Mouse (Mus musculus) testis, adult 2 months (tissue): ENCODE results near the gene Ugt1a6b.

Experiments
- CTCF ChIP-seq: fragments of 200-500 bp; IDR thresholded peaks from 2 replicates; pipeline ENCODE4 v1.5.1; 2012; ENCODE audit warnings: low read depth, mild to moderate bottlenecking, inconsistent platforms, low read length, moderate library complexity; ENCODE audit not compliant: control insufficient read depth, insufficient read depth, insufficient replicate concordance
- POLR2A ChIP-seq: fragments of 200-500 bp; IDR thresholded peaks from 2 replicates; pipeline ENCODE4 v1.6.1; 2012; ENCODE audit warnings: low read depth, mild to moderate bottlenecking, inconsistent platforms, low read length, moderate library complexity; ENCODE audit not compliant: control insufficient read depth

GRCm38 (mm10) chr1:88234248-88234610 lies 131.2 kb downstream of the Ugt1a6b start:
- no peak for TF ChIP-seq CTCF
- no peak for TF ChIP-seq POLR2A
